Mouse (Mus musculus) hindlimb bud, embryonic 11.5 days (tissue): Measurements from ENCODE around the gene F2r.
A peak's percentile ranks its signal among the peaks of the same experiment; 100 is the strongest.

Experiments used
- DNase-seq: peaks from one replicate; pipeline ENCODE4 v3.0.0-alpha.2; 2012; ENCODE audit warnings: low read depth, low spot score; ENCODE audit errors: extremely low spot score

The F2r gene

GRCm38 (mm10) chr13:95595921-95596320 lies 22.4 kb downstream of the F2r start:
- DNase-seq = no peak

- no peak for DNase-seq
These were observed 22.9 kb downstream of the F2r start for GRCm38 (mm10) chr13:95595411-95595810.

GRCm38 (mm10) chr13:95592860-95593259 lies 25.4 kb downstream of the F2r start:
- DNase-seq = no peak

GRCm38 (mm10) chr13:95591606-95592005 lies 26.7 kb downstream of the F2r start:
- no peak for DNase-seq

- DNase-seq = no peak
These were observed 30.7 kb downstream of the F2r start for GRCm38 (mm10) chr13:95587628-95588027.

- no peak for DNase-seq
These were observed 33.4 kb downstream of the F2r start for GRCm38 (mm10) chr13:95584898-95585297.

GRCm38 (mm10) chr13:95583237-95584189 lies 34.8 kb downstream of the F2r start:
- no peak for DNase-seq

- DNase-seq = no peak
These were observed 36.4 kb downstream of the F2r start for GRCm38 (mm10) chr13:95581850-95582249.

- DNase-seq = no peak
These were observed 40.1 kb downstream of the F2r start for GRCm38 (mm10) chr13:95578016-95578697.

- no peak for DNase-seq
These were observed 47.4 kb downstream of the F2r start for GRCm38 (mm10) chr13:95570877-95571276.

- no peak for DNase-seq
These were observed 49.0 kb downstream of the F2r start for GRCm38 (mm10) chr13:95569326-95569725.

GRCm38 (mm10) chr13:95568336-95568735 lies 50.0 kb downstream of the F2r start:
- DNase-seq = no peak

- no peak for DNase-seq
These were observed 51.3 kb downstream of the F2r start for GRCm38 (mm10) chr13:95566841-95567551.

- peak; percentile 80 for DNase-seq
These were observed 54.6 kb downstream of the F2r start for GRCm38 (mm10) chr13:95563693-95564092.

GRCm38 (mm10) chr13:95563066-95563610 lies 55.1 kb downstream of the F2r start:
- DNase-seq = no peak

- no peak for DNase-seq
These were observed 61.0 kb downstream of the F2r start for GRCm38 (mm10) chr13:95557326-95557725.

GRCm38 (mm10) chr13:95553885-95554492 lies 64.3 kb downstream of the F2r start:
- no peak for DNase-seq
